In genomic region chr6:62795596-62795995, GRCm38 (mm10) we compare ENCODE assay signal across 25 mouse cellular contexts.
A peak's percentile ranks its signal among the peaks of the same experiment; 100 is the strongest.
DNase-seq lines count a peak whose midpoint lies in the region; ATAC-seq and TF ChIP-seq lines count a peak whose summit lies in the region.
"Had no signal": no experiment of that assay in that cellular context is flagged by ENCODE, and none has a peak within 500 bp of the region (broad histone marks: within the 10 kb centered on the region; RNA-seq: fewer than 3 reads in every experiment).

No protein-coding gene starts in this region.

- no peak overlapping the region for H3K4me2 ChIP-seq in intestine, embryonic 16.5 days (ENCODE audit: low read depth, low read length)
- H3K4me2 ChIP-seq in intestine, embryonic 15.5 days (replicated peaks), result no peak overlapping the region
- H3K4me2 ChIP-seq in lung, embryonic 14.5 days, result no peak overlapping the region
- H3K4me2 ChIP-seq: embryonic facial prominence, embryonic 15.5 days; forebrain, embryonic 15.5 days; heart, embryonic 12.5 days; liver, embryonic 13.5 days; midbrain, embryonic 12.5 days had no signal

- intact Hi-C loops in heart, adult 2 months (cut with DNase I), result no loop called here

- no peak for ATAC-seq in intestine, embryonic 16.5 days
- no peak for ATAC-seq in intestine, embryonic 15.5 days
- ATAC-seq in lung, embryonic 14.5 days (ENCODE audit: insufficient read depth), result no peak
- ATAC-seq: forebrain, embryonic 15.5 days; hindbrain, embryonic 16.5 days; intestine, postnatal 0 days had no signal

- peak; percentile 44 for DNase-seq in lung, embryonic 14.5 days
- no peak for DNase-seq in lung, postnatal 14 days
- DNase-seq in adrenal gland, adult (ENCODE audit: inconsistent age in 2 of 2, low spot score in 1 of 2), result peak; percentile 57 to 87
- DNase-seq in adrenal gland, postnatal 25 days, result peak; percentile 12
- DNase-seq in heart, adult 2 months, result no peak
- DNase-seq in retina, embryonic 14.5 days (ENCODE audit: low spot score), result no peak
- DNase-seq: cerebellum, adult 9-10 months; gastrocnemius, postnatal 10 days; heart, adult 11 months; heart, postnatal 10 days; liver, embryonic 13.5 days; lung, adult 2 months; retina, postnatal 1 day; thymus, postnatal 25 days had no signal

- 55% methylated on average over 5 of the region's 5 CpGs for WGBS in intestine, embryonic 16.5 days
- WGBS in intestine, embryonic 15.5 days, result 48% methylated on average over 5 of the region's 5 CpGs
- WGBS in lung, embryonic 14.5 days, result 61% methylated on average over 5 of the region's 5 CpGs
- WGBS in heart, adult 2 months, result 70% methylated on average over 5 of the region's 5 CpGs

- H3K4me1 ChIP-seq in intestine, embryonic 16.5 days (ENCODE audit: control insufficient read depth, insufficient read depth, low read length), result no peaks in the 10 kb centered on the region
- no peaks in the 10 kb centered on the region for H3K4me1 ChIP-seq in intestine, embryonic 15.5 days (replicated peaks)
- H3K4me1 ChIP-seq in lung, embryonic 14.5 days (ENCODE audit: insufficient read depth), result no peaks in the 10 kb centered on the region
- H3K4me1 ChIP-seq in heart, adult 2 months (ENCODE audit: control insufficient read depth, insufficient read depth, low read length), result no peaks in the 10 kb centered on the region
- H3K4me1 ChIP-seq: embryonic facial prominence, embryonic 15.5 days; heart, embryonic 12.5 days; hindbrain, embryonic 10.5 days; liver, embryonic 13.5 days; midbrain, embryonic 12.5 days had no signal

- no peaks in the 10 kb centered on the region for H3K36me3 ChIP-seq in intestine, embryonic 16.5 days (ENCODE audit: control insufficient read depth, insufficient read depth, low read length)
- no peaks in the 10 kb centered on the region for H3K36me3 ChIP-seq in intestine, embryonic 15.5 days
- H3K36me3 ChIP-seq in lung, embryonic 14.5 days (ENCODE audit: insufficient read depth), result no peaks in the 10 kb centered on the region
- no peaks in the 10 kb centered on the region for H3K36me3 ChIP-seq in heart, adult 2 months (ENCODE audit: control insufficient read depth, insufficient read depth, low read length)
- H3K36me3 ChIP-seq: embryonic facial prominence, embryonic 15.5 days; forebrain, embryonic 15.5 days; heart, embryonic 12.5 days; hindbrain, embryonic 10.5 days; liver, embryonic 13.5 days; midbrain, embryonic 12.5 days had no signal

- H3K27me3 ChIP-seq in intestine, embryonic 16.5 days (replicated peaks; ENCODE audit: control insufficient read depth, insufficient read depth, low read length), result no peaks in the 10 kb centered on the region
- no peaks in the 10 kb centered on the region for H3K27me3 ChIP-seq in intestine, embryonic 15.5 days (replicated peaks)
- H3K27me3 ChIP-seq in lung, embryonic 14.5 days (ENCODE audit: insufficient read depth, low read length), result no peaks in the 10 kb centered on the region
- no peaks in the 10 kb centered on the region for H3K27me3 ChIP-seq in heart, adult 2 months (ENCODE audit: control insufficient read depth, insufficient read depth, low read length)
- H3K27me3 ChIP-seq: embryonic facial prominence, embryonic 15.5 days; forebrain, embryonic 15.5 days; heart, embryonic 12.5 days; liver, embryonic 13.5 days; midbrain, embryonic 12.5 days had no signal

- TF ChIP-seq CTCF in lung, embryonic 14.5 days (IDR thresholded peaks at IDR 0.05; ENCODE audit: low read depth), result no peak
- TF ChIP-seq CTCF in heart, adult 2 months (IDR thresholded peaks at IDR 0.05), result no peak

- no peaks in the 10 kb centered on the region for H3K9me3 ChIP-seq in intestine, embryonic 16.5 days (ENCODE audit: control insufficient read depth, low read length)
- no peaks in the 10 kb centered on the region for H3K9me3 ChIP-seq in intestine, embryonic 15.5 days
- no peaks in the 10 kb centered on the region for H3K9me3 ChIP-seq in lung, embryonic 14.5 days (ENCODE audit: low read depth, low read length)
- H3K9me3 ChIP-seq: embryonic facial prominence, embryonic 15.5 days; forebrain, embryonic 15.5 days; heart, embryonic 12.5 days; hindbrain, embryonic 10.5 days; liver, embryonic 13.5 days; midbrain, embryonic 12.5 days had no signal

- TF ChIP-seq EP300 in heart, adult 2 months (IDR thresholded peaks at IDR 0.05; ENCODE audit: insufficient read depth, low read depth, low read length), result no peak

- H3K4me3 ChIP-seq in intestine, embryonic 16.5 days (ENCODE audit: low read length), result no peak overlapping the region
- H3K4me3 ChIP-seq in intestine, embryonic 15.5 days (replicated peaks), result no peak overlapping the region
- H3K4me3 ChIP-seq in lung, embryonic 14.5 days (ENCODE audit: low read depth, low read length), result no peak overlapping the region
- no peak overlapping the region for H3K4me3 ChIP-seq in heart, adult 2 months
- H3K4me3 ChIP-seq: embryonic facial prominence, embryonic 15.5 days; forebrain, embryonic 15.5 days; heart, embryonic 12.5 days; hindbrain, embryonic 10.5 days; left cerebral cortex, adult 2 months; liver, embryonic 13.5 days; midbrain, embryonic 12.5 days had no signal

- no peaks in the 10 kb centered on the region for H3K79me2 ChIP-seq in heart, adult 2 months (replicated peaks; ENCODE audit: control insufficient read depth, insufficient read depth, low read length)

- H3K27ac ChIP-seq in intestine, embryonic 16.5 days (ENCODE audit: low read length), result peak overlapping the region; percentile 23; the same call in 1 of the 2 replicates
- H3K27ac ChIP-seq in intestine, embryonic 15.5 days, result no peak overlapping the region
- no peak overlapping the region for H3K27ac ChIP-seq in lung, embryonic 14.5 days (ENCODE audit: low read depth)
- no peak overlapping the region for H3K27ac ChIP-seq in heart, adult 2 months
- H3K27ac ChIP-seq: embryonic facial prominence, embryonic 15.5 days; forebrain, embryonic 15.5 days; hindbrain, embryonic 10.5 days; left cerebral cortex, adult 2 months; liver, embryonic 13.5 days; macrophage; midbrain, embryonic 12.5 days had no signal

- TF ChIP-seq POLR2A in heart, adult 2 months (IDR thresholded peaks at IDR 0.05; ENCODE audit: insufficient read depth, low read depth, low read length), result no peak

- H3K9ac ChIP-seq in intestine, embryonic 16.5 days (ENCODE audit: low read depth, low read length), result no peak overlapping the region
- no peak overlapping the region for H3K9ac ChIP-seq in intestine, embryonic 15.5 days
- no peak overlapping the region for H3K9ac ChIP-seq in lung, embryonic 14.5 days
- H3K9ac ChIP-seq in heart, adult 2 months (ENCODE audit: low read depth, low read length), result no peak overlapping the region
- H3K9ac ChIP-seq: embryonic facial prominence, embryonic 15.5 days; forebrain, embryonic 15.5 days; heart, embryonic 12.5 days; liver, embryonic 13.5 days; midbrain, embryonic 12.5 days had no signal

Comparison
In these comparisons a context has a peak if more than half of its experiments do, and no peak if none do; other contexts are left out.
1. DNase-seq: peak in lung, embryonic 14.5 days (single experiment), adrenal gland, adult (2 of 2) and adrenal gland, postnatal 25 days (single experiment); none in lung, postnatal 14 days (single experiment), heart, adult 2 months (0 of 2) and retina, embryonic 14.5 days (single experiment).